Mouse (Mus musculus) erythroid progenitor cell, adult 5-6 weeks (primary cell): Measurements from ENCODE around the gene Cdh12. TPM values are rescaled to one million over a fixed set of nuclear protein-coding genes. Genes with fewer than 3 reads are reported as not detected.
"Not testable (repeated sequence)": the region's sequence is repeated elsewhere in the genome, so short reads cannot be mapped to it uniquely, and the experiment has no call there.

Source experiments
- ATAC-seq: replicated peaks from 2 replicates; pipeline ENCODE4 v1.8.0; 2016; ENCODE audit warnings: moderate number of reproducible peaks, mild to moderate bottlenecking, moderate TSS enrichment, inconsistent platforms; ENCODE audit not compliant: poor library complexity, low FRiP score, severe bottlenecking
- total RNA-seq, 2 experiments: library from RNA; stranded (forward) in 1 of 2; stranded (reverse) in 1 of 2; fragments of 150-400 nt in 1 of 2; fragments of 186-747, 209-891 nt in 1 of 2; gene quantifications; 2 replicates each; pipeline versions ENCODE4 v1.2.3 to v1.2.4; 2015 to 2017; ENCODE audit warnings: low replicate concordance in 2 of 2

Cdh12 gene
- total RNA-seq (2015; ENCODE audit: low replicate concordance) (not detected in 2 replicates), total RNA-seq (2017; ENCODE audit: low replicate concordance) (not detected in 2 replicates)

DNA sequence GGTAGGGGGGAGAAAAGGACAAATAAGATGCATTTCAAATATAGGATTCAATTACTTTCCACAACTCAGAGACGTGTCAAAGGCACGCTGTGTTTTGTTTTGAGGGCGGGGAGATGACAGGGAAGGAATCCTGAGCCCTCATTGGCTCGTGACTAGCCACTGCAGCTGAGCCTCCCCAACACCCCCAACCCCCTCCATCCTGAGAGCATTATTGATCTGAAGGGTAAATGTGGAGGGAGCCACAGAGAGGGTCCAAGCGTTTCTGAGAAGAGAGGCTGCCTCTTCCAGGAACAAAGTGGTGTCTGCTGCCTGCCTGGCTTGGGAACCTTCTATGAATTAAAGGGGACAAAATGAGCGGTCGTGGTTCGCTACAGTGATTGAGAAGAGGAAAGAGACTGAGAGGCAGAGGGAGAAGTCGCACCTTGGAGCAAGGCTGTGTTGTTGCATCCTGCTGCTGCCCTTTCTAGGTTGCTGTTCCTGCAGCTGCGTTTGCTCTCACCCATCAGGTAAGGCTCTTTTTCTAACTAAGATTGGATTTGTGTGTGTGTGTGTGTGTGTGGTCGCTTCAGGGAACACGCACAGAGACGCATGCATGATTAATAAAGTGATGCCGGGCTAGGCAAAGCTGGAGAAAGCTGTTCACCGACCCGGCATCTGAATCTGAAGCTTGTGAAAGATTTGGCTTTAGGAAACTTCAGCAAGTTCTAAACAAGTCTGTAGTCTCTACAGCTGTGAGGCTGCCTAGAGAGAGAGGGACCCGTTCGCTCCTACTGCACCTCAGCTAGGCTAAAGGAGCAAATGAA, at the start of gene Cdh12:
Gene Cdh12 (plus strand): TSS at position 405 of the 803 bp plus-strand sequence.
- no peak for ATAC-seq

GRCm38 (mm10) chr15:20403596-20403995, 45.5 kb upstream of the Cdh12 start:
- no peak for ATAC-seq

GRCm38 (mm10) chr15:20413397-20413796, 35.7 kb upstream of the Cdh12 start:
- ATAC-seq = no peak

DNA sequence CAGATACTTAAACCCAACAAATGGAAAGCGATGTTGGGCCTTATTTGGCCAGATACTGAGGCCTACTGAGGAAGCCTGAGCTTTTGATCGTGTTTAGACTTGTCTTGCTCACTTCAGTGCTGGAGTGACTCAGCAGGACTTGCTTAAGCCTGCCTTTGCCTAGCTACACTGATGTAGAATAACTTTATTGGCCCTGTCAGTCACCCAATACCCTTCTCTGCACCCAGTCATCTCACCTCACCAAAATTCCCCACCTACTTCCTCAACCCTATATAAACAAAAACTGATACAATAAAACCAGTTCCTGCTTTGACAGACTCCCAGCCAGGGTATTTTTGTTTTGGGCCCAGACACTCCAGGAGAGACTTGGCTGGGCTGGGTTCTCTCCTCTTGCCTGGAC, 12.7 kb upstream of the Cdh12 start:
- ATAC-seq = no peak

DNA sequence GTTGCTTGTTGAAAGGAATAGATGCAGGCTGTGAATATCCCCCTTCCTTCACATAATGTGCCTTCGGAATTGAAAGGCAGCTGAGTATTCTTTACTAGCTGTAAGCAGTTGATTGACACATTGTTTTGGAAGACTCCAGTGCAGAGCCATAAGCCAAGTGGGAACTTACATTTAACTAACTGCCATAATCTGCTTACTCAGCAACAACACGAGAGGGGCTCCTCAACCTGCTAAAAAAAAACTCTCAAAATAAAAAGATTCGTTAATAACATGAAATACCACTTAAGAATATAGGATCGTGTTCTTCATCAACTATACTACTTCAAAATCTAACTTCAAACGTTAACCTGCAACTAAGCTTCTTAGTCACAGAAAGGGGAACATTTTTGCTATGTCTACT, 1.5 kb downstream of the Cdh12 start:
- no peak for ATAC-seq

- no peak for ATAC-seq
These were observed 9.4 kb downstream of the Cdh12 start for GRCm38 (mm10) chr15:20458508-20458907.

DNA sequence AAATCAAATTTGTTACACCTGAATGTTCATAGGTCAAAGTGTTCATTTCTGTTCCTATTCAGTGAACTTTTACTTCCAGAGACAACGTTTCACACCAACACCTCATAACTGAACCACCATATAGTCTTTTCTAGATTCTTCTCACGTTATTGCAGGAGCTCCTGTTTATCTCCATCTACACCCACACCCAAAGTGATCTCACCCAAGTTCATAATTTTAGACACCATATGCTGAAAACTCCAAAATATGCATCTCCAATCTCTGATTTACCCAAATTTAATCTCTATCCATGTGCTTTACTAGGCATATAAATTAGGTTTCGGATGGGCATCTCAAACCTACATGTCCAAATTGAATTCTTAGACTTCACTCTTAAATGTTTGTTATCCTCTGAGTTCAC, 13.4 kb downstream of the Cdh12 start:
- no peak for ATAC-seq

DNA sequence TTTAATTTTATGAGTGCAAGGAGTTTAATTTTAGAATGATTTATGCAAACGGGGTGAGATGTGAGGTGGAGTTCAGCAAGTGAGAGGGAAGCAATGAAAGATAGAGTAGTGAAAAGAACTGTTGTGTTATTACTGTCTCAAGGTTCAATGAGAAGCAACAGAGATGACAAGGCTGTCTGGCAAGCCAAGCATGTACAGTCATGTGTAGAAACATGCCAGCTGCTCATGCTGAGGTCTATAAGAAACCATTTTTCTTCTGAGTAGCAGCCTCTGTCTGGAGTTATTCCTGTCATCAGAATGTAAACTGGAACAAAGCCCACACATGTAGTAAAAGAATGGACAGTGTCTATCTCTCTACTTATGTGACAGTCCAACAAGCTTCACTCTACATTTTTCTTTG, 14.5 kb downstream of the Cdh12 start:
- ATAC-seq = no peak

- no peak for ATAC-seq
These were observed 101.9 kb downstream of the Cdh12 start for GRCm38 (mm10) chr15:20550979-20551378.

GRCm38 (mm10) chr15:20571012-20571411, 121.9 kb downstream of the Cdh12 start:
- no peak for ATAC-seq

DNA sequence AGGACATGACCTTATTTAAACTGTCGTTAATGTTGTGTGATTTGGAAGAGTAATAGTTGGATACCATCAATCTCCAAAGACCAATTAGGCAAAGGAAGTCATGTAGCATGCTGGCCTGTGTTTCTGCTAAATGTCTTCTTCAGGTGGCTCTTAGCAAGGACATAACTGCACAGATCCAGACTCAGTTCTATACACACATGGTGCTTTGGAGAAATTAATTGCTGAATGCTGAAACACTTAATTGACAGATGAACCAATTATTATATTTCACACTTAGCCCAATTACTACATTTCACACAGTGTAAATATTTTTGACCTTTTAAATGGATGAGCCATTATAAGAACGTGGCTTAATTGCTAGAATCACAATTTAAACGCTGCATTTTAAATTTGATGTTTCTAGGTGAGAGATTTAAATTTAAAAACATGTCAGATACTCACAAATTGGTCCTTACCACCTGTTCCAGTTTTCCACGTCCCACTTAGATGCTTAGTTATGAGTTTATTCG, 133.6 kb downstream of the Cdh12 start:
- no peak for ATAC-seq

DNA sequence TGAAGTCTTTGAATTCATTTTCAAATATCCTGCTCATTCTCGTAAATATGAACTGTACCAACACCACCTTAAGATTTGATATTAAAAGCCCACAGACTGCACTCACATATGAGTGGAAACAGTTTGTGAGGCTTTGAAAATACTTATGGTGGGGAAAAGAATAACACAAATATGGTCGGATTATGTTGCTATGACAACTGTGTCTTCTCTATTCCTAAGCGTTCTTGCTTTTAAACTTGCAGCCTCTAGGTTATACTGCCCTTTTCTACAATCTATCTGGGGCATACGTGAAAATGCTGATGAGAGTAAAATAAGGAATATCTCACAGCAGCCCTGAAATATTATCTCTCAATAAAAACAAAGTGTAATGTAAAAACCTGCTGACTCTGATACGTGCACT, 142.5 kb downstream of the Cdh12 start:
- no peak for ATAC-seq

DNA sequence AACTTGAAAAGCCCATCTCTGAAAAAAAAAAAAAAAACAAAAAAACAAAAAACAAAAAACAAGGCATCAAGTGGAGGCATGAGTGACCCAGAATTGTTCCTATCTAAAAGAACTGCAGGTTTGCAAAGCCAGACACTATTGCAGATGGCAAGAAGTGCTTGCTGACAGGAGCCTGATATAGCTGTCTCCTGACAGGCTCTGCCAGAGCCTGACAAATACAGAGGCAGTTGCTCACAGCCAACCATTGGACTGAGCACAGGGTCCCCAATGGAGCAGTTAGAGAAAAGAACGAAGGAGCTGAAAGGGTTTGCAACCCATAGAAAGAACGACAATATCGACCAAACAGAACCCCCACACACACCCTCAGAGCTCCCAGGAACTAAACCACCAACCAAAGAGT, 156.7 kb downstream of the Cdh12 start:
- not testable (repeated sequence) for ATAC-seq

- no peak for ATAC-seq
These were observed 185.5 kb downstream of the Cdh12 start for GRCm38 (mm10) chr15:20634593-20634992.

- ATAC-seq = no peak
These were observed 190.1 kb downstream of the Cdh12 start for GRCm38 (mm10) chr15:20639155-20639554.

GRCm38 (mm10) chr15:20642905-20643414, 193.9 kb downstream of the Cdh12 start:
- no peak for ATAC-seq

GRCm38 (mm10) chr15:20660221-20660620, 211.2 kb downstream of the Cdh12 start:
- ATAC-seq = no peak

- no peak for ATAC-seq
These were observed 217.6 kb downstream of the Cdh12 start, which contains the start of gene Acot10 for GRCm38 (mm10) chr15:20666650-20667049. Gene Acot10, minus strand, starts transcription at chr15:20666750.

GRCm38 (mm10) chr15:20667350-20667749, 218.3 kb downstream of the Cdh12 start:
- ATAC-seq = no peak

DNA sequence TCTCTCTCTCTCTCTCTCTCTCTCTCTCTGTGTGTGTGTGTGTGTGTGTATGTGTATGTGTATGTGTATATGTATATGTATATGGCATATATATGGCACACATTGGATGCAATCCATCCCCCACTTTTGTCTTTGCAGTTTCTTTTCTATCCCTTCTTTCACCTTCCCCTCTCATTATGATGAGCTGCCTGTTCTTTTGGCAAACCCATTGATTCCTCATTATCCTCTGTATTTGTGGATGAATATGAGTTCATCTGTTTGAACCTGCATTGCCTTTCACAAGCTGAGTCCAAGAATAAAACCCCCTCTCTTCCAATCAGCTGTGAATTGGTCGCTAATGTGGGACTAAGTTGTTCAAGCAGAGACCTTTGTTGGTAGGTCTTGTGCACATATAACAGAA, 218.9 kb downstream of the Cdh12 start:
- no peak for ATAC-seq

- ATAC-seq = not testable (repeated sequence)
These were observed 220.4 kb downstream of the Cdh12 start for GRCm38 (mm10) chr15:20669507-20669906.
